Mouse (Mus musculus) cerebellum, adult 2 months (tissue): ENCODE results near the gene Neu1.

Experiments
- CTCF ChIP-seq: fragments of 200-500 bp; IDR thresholded peaks from 2 replicates; pipeline ENCODE4 v1.5.1; 2011; ENCODE audit warnings: low read depth, mild to moderate bottlenecking, control low read depth, low read length, moderate library complexity, borderline replicate concordance; ENCODE audit not compliant: insufficient read depth
- POLR2A ChIP-seq: fragments of 200-500 bp; IDR thresholded peaks from 2 replicates; pipeline ENCODE4 v1.6.1; 2011; ENCODE audit warnings: low read length, control low read depth, borderline replicate concordance; ENCODE audit not compliant: insufficient read depth

DNA sequence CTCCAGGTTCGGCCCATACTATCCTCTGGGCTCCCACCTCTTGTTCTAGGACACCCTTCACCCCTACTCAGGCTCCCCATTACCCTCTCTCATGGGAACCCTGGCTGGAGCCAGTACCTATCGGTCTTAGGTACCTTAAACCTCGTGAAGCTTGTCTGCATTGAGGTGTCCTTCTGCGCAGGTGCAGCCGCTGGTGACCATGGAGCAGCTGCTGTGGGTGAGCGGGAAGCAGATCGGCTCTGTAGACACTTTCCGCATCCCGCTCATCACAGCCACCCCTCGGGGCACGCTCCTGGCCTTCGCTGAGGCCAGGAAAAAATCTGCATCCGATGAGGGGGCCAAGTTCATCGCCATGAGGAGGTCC, 664 bp downstream of the Neu1 start:
- TF ChIP-seq CTCF (no peak), POLR2A (no peak)
